Mouse (Mus musculus): ENCODE results near the gene Mrpl3. TPM values are rescaled to one million over a fixed set of nuclear protein-coding genes. Genes with fewer than 3 reads are reported as not detected.
"Not testable (repeated sequence)": the region's sequence is repeated elsewhere in the genome, so short reads cannot be mapped to it uniquely, and the experiment has no call there.

Mrpl3 gene
- polyA plus RNA-seq, 1 experiment from 2014 or later: 115 TPM

DNA sequence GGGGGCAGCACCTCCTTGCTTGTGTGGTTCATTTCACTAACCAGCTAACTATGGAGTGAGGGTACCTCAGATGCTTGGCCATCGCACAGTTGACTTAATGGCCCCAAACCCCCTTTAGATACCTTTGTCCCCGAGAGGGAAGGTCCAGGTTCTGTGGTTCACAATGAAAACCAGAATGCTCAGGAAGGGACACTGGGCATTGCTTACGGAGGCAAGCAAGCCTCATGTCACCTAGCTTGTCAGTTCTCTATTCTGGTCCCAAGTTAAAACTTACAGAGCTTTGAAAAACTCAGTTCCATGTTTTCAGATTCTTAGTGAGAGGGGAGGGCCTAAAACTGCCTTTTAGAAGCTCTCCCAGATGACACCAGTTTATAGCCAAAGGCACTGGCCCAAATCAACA lies 27.2 kb downstream of the Mrpl3 start:
- no peak for DNase-seq (ENCODE audit: low spot score)
- 90% methylated on average over 3 of the region's 3 CpGs for WGBS
- ATAC-seq (replicated peaks; ENCODE audit: low FRiP score, low TSS enrichment, low read depth): no peak

DNA sequence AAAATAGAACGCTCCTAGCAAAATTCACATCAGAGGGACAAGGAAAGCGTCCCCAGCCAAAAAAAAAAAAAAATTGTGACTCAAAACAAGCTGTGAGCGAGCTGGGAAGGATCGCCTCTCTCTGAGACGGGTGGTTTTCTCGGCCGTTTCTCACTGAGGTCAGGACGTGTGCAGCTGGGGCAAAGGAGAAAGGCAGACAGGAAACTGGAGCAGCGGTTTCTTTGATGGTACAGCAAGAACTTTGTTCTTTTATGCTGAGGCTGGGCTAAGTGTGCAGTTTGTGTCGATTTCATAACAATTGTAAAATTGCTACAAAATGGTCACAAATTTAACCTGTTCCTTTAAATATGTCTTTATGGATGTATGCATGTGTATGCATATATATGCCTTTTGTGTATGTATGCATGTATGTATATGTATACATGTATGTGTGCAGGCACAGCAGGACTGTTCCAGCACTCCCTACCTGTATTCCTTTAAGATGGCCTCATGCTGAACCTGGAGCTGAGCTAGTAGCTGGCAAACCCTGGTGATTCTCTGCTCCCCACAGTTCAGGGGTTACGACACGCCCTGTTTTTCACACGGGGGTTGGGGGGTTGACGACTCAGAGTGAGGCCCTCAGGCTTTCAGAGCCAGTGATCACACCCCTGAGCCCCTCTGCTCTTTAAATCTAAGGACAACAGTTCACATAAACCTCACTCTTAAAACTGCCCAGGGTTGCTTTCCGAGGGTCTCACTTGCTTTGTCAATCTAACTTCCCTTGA lies 48.0 kb downstream of the Mrpl3 start:
- ATAC-seq (replicated peaks; ENCODE audit: low FRiP score, low TSS enrichment, low read depth): no peak
- H3K4me3 ChIP-seq (ENCODE audit: low read depth, low read length): no peak overlapping the region
- no peak overlapping the region for H3K9ac ChIP-seq (ENCODE audit: low read length)
- H3K27me3 ChIP-seq (replicated peaks; ENCODE audit: control insufficient read depth, insufficient read depth, low read length): no peaks in the 10 kb centered on the region
- no peaks in the 10 kb centered on the region for H3K4me1 ChIP-seq (replicated peaks; ENCODE audit: control insufficient read depth, insufficient read depth, low read length)
- 49% methylated on average over 15 of the region's 15 CpGs for WGBS
- no peak overlapping the region for H3K4me2 ChIP-seq (ENCODE audit: low read length)
- no peaks in the 10 kb centered on the region for H3K9me3 ChIP-seq (ENCODE audit: control insufficient read depth, low read length)
- no peaks in the 10 kb centered on the region for H3K36me3 ChIP-seq (ENCODE audit: control insufficient read depth, insufficient read depth, low read length)
- no peak for DNase-seq (ENCODE audit: low spot score)
- no peak overlapping the region for H3K27ac ChIP-seq (ENCODE audit: low read depth)

More for the DNA sequence above, 27.2 kb downstream of the Mrpl3 start:
- Histone ChIP-seq H3K4me2 (ENCODE audit: low read length) (no peak overlapping the region), H3K4me3 (ENCODE audit: low read depth, low read length) (no peak overlapping the region), H3K27me3 (replicated peaks; ENCODE audit: control insufficient read depth, insufficient read depth, low read length) (no peaks in the 10 kb centered on the region), H3K27ac (ENCODE audit: low read depth) (no peak overlapping the region), H3K4me1 (replicated peaks; ENCODE audit: control insufficient read depth, insufficient read depth, low read length) (no peaks in the 10 kb centered on the region), H3K36me3 (ENCODE audit: control insufficient read depth, insufficient read depth, low read length) (peaks cover 31% of the 10 kb centered on the region), H3K9me3 (ENCODE audit: control insufficient read depth, low read length) (no peaks in the 10 kb centered on the region), H3K9ac (ENCODE audit: low read length) (no peak overlapping the region)

DNA sequence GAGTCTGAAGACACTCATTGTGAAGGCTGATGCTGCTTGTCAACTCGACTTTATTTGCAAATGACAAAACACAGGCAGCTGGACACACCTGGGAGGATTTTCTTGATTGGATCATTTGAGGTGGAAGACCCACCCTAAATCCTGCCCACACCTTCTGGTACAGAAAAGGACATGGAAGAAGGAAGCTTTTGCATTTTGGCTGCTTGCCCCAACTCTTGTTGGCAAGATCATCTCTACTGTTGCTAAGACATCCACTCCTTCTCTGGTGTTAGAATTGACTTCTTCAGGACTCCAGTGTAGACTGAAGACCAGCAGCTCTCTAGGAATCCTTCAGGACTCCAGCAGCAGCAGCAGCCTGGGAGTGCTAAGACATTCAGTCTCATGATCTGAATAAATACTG lies 48.9 kb downstream of the Mrpl3 start:
- Histone ChIP-seq H3K9me3 (ENCODE audit: control insufficient read depth, low read length) (no peaks in the 10 kb centered on the region), H3K27me3 (replicated peaks; ENCODE audit: control insufficient read depth, insufficient read depth, low read length) (no peaks in the 10 kb centered on the region), H3K4me3 (ENCODE audit: low read depth, low read length) (no peak overlapping the region), H3K36me3 (ENCODE audit: control insufficient read depth, insufficient read depth, low read length) (no peaks in the 10 kb centered on the region), H3K4me1 (replicated peaks; ENCODE audit: control insufficient read depth, insufficient read depth, low read length) (no peaks in the 10 kb centered on the region), H3K9ac (ENCODE audit: low read length) (no peak overlapping the region), H3K4me2 (ENCODE audit: low read length) (no peak overlapping the region), H3K27ac (ENCODE audit: low read depth) (no peak overlapping the region)
- DNase-seq (ENCODE audit: low spot score) (no peak), ATAC-seq (replicated peaks; ENCODE audit: low FRiP score, low TSS enrichment, low read depth) (no peak)
- 59% methylated on average over 1 of the region's 1 CpGs for WGBS

DNA sequence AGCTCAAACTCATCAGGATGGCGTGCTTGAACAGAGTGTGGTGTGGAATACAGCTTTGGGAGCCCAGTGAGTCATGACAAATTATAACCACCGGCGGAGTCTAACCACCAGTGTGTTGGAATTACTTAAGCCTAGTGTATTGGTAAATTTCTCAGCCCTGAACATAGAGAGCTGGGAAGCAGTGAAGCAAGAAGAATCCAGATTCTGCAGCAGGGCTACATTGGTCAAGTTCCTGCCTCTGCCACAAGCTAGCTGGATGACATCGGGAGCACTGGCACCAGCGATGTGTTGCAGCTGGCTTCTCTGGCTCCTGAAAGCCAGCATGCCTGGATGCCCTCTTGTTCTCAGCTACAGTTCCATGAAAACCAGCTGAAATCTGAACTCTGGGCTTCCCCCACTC lies 50.9 kb downstream of the Mrpl3 start:
- H3K9ac ChIP-seq (ENCODE audit: low read length): no peak overlapping the region
- H3K27me3 ChIP-seq (replicated peaks; ENCODE audit: control insufficient read depth, insufficient read depth, low read length): no peaks in the 10 kb centered on the region
- no peaks in the 10 kb centered on the region for H3K36me3 ChIP-seq (ENCODE audit: control insufficient read depth, insufficient read depth, low read length)
- H3K4me1 ChIP-seq (replicated peaks; ENCODE audit: control insufficient read depth, insufficient read depth, low read length): no peaks in the 10 kb centered on the region
- no peak overlapping the region for H3K27ac ChIP-seq (ENCODE audit: low read depth)
- H3K9me3 ChIP-seq (ENCODE audit: control insufficient read depth, low read length): no peaks in the 10 kb centered on the region
- H3K4me3 ChIP-seq (ENCODE audit: low read depth, low read length): no peak overlapping the region
- DNase-seq (ENCODE audit: low spot score) (no peak), ATAC-seq (replicated peaks; ENCODE audit: low FRiP score, low TSS enrichment, low read depth) (no peak)
- H3K4me2 ChIP-seq (ENCODE audit: low read length): no peak overlapping the region
- WGBS: 94% methylated on average over 5 of the region's 5 CpGs

DNA sequence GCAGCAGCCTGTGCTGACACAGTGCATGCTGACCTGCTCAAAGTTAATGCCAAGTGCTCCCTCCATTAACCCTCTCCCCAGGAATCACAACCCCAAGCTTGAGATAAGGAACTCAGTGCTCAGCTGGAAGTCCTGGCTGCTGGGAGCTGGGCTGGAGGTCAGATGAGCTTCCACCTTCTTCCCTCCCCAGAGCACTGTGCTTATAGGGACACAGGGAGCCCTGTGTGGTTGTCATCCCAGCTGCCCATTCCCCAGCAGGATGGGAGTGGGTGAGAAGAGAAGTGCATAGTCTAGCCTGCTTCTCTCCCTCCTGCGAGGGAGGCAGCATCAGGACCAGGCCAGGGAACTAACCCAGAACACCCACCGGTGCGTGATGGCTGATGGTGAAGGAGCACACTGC lies 72.2 kb downstream of the Mrpl3 start:
- H3K4me2 ChIP-seq (ENCODE audit: low read length); H3K27me3 ChIP-seq (replicated peaks; ENCODE audit: control insufficient read depth, insufficient read depth, low read length); DNase-seq (ENCODE audit: low spot score); H3K4me1 ChIP-seq (replicated peaks; ENCODE audit: control insufficient read depth, insufficient read depth, low read length); H3K36me3 ChIP-seq (ENCODE audit: control insufficient read depth, insufficient read depth, low read length); H3K9ac ChIP-seq (ENCODE audit: low read length); H3K4me3 ChIP-seq (ENCODE audit: low read depth, low read length); ATAC-seq (replicated peaks; ENCODE audit: low FRiP score, low TSS enrichment, low read depth); H3K9me3 ChIP-seq (ENCODE audit: control insufficient read depth, low read length); H3K27ac ChIP-seq (ENCODE audit: low read depth): not testable (repeated sequence)
- WGBS: 72% methylated on average over 3 of the region's 3 CpGs

Other genes with a start within 250 kb of the Mrpl3 start
- 21.9 and 23.7 TPM in 2 replicates for gene Nudt16, start 78.6 kb downstream of the Mrpl3 start, polyA plus RNA-seq (2014; fragmentation: Nextera tagmentation; extraction: Ambion mirVana)
- gene 1700080E11Rik, start 91.9 kb downstream of the Mrpl3 start, polyA plus RNA-seq (2014; fragmentation: Nextera tagmentation; extraction: Ambion mirVana): not detected in 2 replicates

All from intestine, embryonic 14.5 days (tissue).